ENCODE assay signal across 7 mouse cellular contexts in genomic region chr19:15299474-15299873, GRCm38 (mm10).
DNase-seq lines count a peak whose midpoint lies in the region; TF ChIP-seq lines count a peak whose summit lies in the region.

No protein-coding gene starts in this region.

- peak; percentile 86 for TF ChIP-seq CTCF in E14TG2a.4 (conservative IDR thresholded peaks at IDR 0.05; ENCODE audit: low read length)

- no peaks in the 10 kb centered on the region for H3K36me3 ChIP-seq in E14TG2a.4 (ENCODE audit: insufficient read depth, low read length)

- no peaks in the 10 kb centered on the region for H3K4me1 ChIP-seq in E14TG2a.4 (replicated peaks; ENCODE audit: low read depth, low read length)

- H3K4me3 ChIP-seq in E14TG2a.4 (replicated peaks; ENCODE audit: low read length): no peak overlapping the region

- H3K27me3 ChIP-seq in E14TG2a.4 (ENCODE audit: insufficient read depth, low read length): no peaks in the 10 kb centered on the region

- H3K9me3 ChIP-seq in E14TG2a.4 (ENCODE audit: low read length): peaks cover 5% of the 10 kb centered on the region; the same call in 1 of the 2 replicates

- DNase-seq in kidney, postnatal 4 days: peak; percentile 4 to 9
- DNase-seq in kidney, postnatal 36 days: no peak
- DNase-seq in 416B (ENCODE audit: low read depth): peak; percentile 22
- peak; percentile 7 for DNase-seq in embryo, embryonic 9.5 days (ENCODE audit: extremely low spot score)
- no peak for DNase-seq in thymus, postnatal 25 days
- no peak for DNase-seq in kidney, adult 8-10 months

Comparison
In these comparisons a context has a peak if more than half of its experiments do, and no peak if none do; other contexts are left out.
1. DNase-seq: peak in kidney, postnatal 4 days (2 of 2), 416B (single experiment) and embryo, embryonic 9.5 days (single experiment); none in kidney, postnatal 36 days (0 of 2), thymus, postnatal 25 days (single experiment) and kidney, adult 8-10 months (0 of 2).